Mouse (Mus musculus) inflammation-experienced regulatory T-cells, adult 6 months (primary cell): ENCODE measurements around the gene Gm10471. TPM values are rescaled to one million over a fixed set of nuclear protein-coding genes. Genes with fewer than 3 reads are reported as not detected.
"Not testable (repeated sequence)": the region's sequence is repeated elsewhere in the genome, so short reads cannot be mapped to it uniquely, and the experiment has no call there.

ENCODE experiments used
- ATAC-seq: one replicate; pipeline ENCODE4 v1.8.0; 2017
- polyA plus RNA-seq, 3 experiments: library from polyadenylated mRNA; unstranded; fragments of 100-300 nt; shearing (Covaris generic); gene quantifications; one replicate each; pipeline ENCODE4 v1.2.1; 2017

The Gm10471 gene
- polyA plus RNA-seq, result not detected

- not testable (repeated sequence) for ATAC-seq
Observed at GRCm38 (mm10) chr5:26089191-26089590, at the start of gene Gm10471. Gene Gm10471 (minus strand): TSS chr5:26089291.

GRCm38 (mm10) chr5:26121321-26121720 is 32.2 kb upstream of the Gm10471 start, which contains the start of gene Gm10220:
Gene Gm10220 (minus strand): TSS chr5:26121421.
- not testable (repeated sequence) for ATAC-seq

- not testable (repeated sequence) for ATAC-seq
Observed at GRCm38 (mm10) chr5:26105262-26105661, 16.2 kb upstream of the Gm10471 start, which contains the start of gene 5031410I06Rik. Gene 5031410I06Rik (minus strand): TSS chr5:26105362.

DNA sequence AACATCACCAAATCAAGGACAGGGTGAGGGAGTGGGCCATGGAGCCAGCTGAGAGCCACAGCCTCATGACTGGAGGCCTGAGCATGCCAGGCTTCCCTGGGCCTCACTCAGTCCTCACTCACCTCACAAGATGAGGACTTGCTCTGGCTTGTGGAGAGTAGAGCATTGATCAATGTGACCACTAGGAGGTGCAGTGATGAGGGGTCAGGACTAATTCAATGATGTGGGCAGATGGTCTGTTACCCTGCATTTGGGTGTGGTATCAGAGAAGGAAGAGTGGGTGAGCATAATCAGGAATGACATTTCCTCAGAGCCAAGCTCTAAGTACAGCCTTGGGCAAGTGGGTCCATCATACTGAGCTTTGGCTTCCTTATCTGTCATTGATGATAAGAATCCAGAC is 10.1 kb downstream of the Gm10471 start:
- ATAC-seq, result not testable (repeated sequence)

DNA sequence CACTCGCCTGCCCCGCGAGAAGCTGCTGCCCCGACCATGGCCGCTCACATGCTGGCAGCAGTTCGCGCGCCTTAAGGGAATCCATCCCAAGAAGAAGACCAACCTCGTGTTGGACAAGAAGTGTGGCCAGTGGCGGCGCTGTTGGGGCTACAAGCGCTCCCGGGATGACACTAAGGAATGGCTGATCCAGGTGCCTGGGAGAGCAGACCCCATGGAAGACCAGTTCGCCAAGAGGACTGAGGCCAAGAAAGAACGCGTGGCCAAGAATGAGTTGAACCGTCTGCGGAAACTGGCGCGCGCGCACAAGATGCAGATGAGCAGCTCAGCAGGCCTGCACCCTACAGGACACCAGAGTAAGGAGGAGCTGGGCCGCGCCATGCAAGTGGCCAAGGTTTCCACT is 18.4 kb downstream of the Gm10471 start:
- no peak for ATAC-seq

DNA sequence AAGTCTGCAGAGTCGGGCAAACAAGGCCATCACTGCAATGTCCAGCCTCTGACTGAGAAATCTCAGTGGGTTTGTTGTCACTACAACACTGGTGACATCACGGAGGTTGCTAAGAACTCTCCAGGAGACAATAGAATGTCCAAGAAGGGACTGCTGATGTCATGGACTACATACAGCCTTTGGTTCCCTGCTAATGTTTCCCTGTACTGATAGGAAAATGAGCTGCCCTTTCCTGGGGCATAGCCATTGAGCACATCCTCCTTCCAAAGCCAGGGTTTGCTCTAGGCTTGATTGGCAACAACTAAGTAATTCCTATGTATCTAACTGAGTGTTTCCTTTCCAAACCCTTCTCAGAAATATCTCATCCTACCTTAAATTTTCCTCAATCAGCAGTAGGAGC is 30.6 kb downstream of the Gm10471 start, which contains the start of gene Gm7347:
Gm7347 (minus strand) TSS at position 101 of the 400 bp plus-strand sequence.
- ATAC-seq, result not testable (repeated sequence)

DNA sequence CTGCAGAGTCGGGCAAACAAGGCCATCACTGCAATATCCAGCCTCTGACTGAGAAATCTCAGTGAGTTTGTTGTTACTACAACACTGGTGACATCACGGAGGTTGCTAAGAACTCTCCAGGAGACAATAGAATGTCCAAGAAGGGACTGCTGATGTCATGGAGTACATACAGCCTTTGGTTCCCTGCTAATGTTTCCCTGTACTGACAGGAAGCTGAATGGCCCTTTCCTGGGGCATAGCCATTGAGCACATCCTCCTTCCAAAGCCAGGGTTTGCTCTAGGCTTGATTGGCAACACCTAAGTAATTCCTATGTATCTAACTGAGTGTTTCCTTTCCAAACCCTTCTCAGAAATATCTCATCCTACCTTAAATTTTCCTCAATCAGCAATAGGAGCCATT is 49.6 kb downstream of the Gm10471 start, which contains the start of gene Speer4a:
Speer4a (minus strand) TSS at position 101 of the 400 bp plus-strand sequence.
- ATAC-seq, result not testable (repeated sequence)

Other genes with a start within 250 kb of the Gm10471 start
- not detected for gene Gm21663, start 146.9 kb downstream of the Gm10471 start, polyA plus RNA-seq
- not detected for gene Gm21671, start 134.9 kb downstream of the Gm10471 start, polyA plus RNA-seq
- gene Gm21680, start 116.6 kb downstream of the Gm10471 start, polyA plus RNA-seq, result not detected
- gene Gm21698, start 100.6 kb downstream of the Gm10471 start, polyA plus RNA-seq, result not detected
- gene Gm1979, start 84.5 kb downstream of the Gm10471 start, polyA plus RNA-seq, result not detected
- not detected for gene Gm5862, start 66.4 kb downstream of the Gm10471 start, polyA plus RNA-seq
- gene Speer4a, start 49.7 kb downstream of the Gm10471 start, polyA plus RNA-seq, result not detected
- gene Gm7347, start 30.7 kb downstream of the Gm10471 start, polyA plus RNA-seq, result not detected
- not detected for gene 5031410I06Rik, start 16.1 kb upstream of the Gm10471 start, polyA plus RNA-seq
- gene Gm10220, start 32.1 kb upstream of the Gm10471 start, polyA plus RNA-seq, result not detected
- gene Gm7361, start 168.4 kb upstream of the Gm10471 start, polyA plus RNA-seq, result not detected